8 mouse cellular contexts compared by ENCODE assay signal in genomic region chr17:79451141-79451860, GRCm38 (mm10).
DNase-seq lines count a peak whose midpoint lies in the region; ATAC-seq and TF ChIP-seq lines count a peak whose summit lies in the region.
"Had no signal": no experiment of that assay in that cellular context is flagged by ENCODE, and none has a peak within 500 bp of the region (broad histone marks: within the 10 kb centered on the region; RNA-seq: fewer than 3 reads in every experiment).

No protein-coding gene starts in this region.

- no peak for TF ChIP-seq EP300 in stomach, postnatal 0 days (optimal IDR thresholded peaks at IDR 0.05)

- no peak overlapping the region for H3K9ac ChIP-seq in stomach, embryonic 14.5 days (replicated peaks; ENCODE audit: low read depth, low read length)
- no peak overlapping the region for H3K9ac ChIP-seq in stomach, postnatal 0 days (ENCODE audit: low read length)
- no peak overlapping the region for H3K9ac ChIP-seq in heart, embryonic 11.5 days (ENCODE audit: low read depth, low read length)
- H3K9ac ChIP-seq: limb, embryonic 12.5 days had no signal

- WGBS in stomach, embryonic 14.5 days, result 19% methylated on average over 12 of the region's 12 CpGs
- WGBS in stomach, postnatal 0 days, result 20% methylated on average over 12 of the region's 12 CpGs
- 25% methylated on average over 12 of the region's 12 CpGs for WGBS in heart, embryonic 11.5 days (ENCODE audit: insufficient replicate concordance)

- no peaks in the 10 kb centered on the region for H3K9me3 ChIP-seq in stomach, embryonic 14.5 days (ENCODE audit: control insufficient read depth, low read depth, low read length)
- H3K9me3 ChIP-seq in stomach, postnatal 0 days (ENCODE audit: control insufficient read depth, low read length), result no peaks in the 10 kb centered on the region
- no peaks in the 10 kb centered on the region for H3K9me3 ChIP-seq in heart, embryonic 11.5 days (replicated peaks; ENCODE audit: control insufficient read depth, low read length)
- H3K9me3 ChIP-seq: limb, embryonic 12.5 days had no signal

- H3K4me1 ChIP-seq in stomach, embryonic 14.5 days (ENCODE audit: control insufficient read depth, insufficient read depth, low read length), result peaks cover 16% of the 10 kb centered on the region; the same call in 1 of the 2 replicates
- 0 out of 2 replicates have a peak, but pooled peaks cover 3% of the 10 kb centered on the region for H3K4me1 ChIP-seq in stomach, postnatal 0 days (replicated peaks; ENCODE audit: control insufficient read depth, insufficient read depth)
- 0 out of 2 replicates have a peak, but pooled peaks cover 8% of the 10 kb centered on the region for H3K4me1 ChIP-seq in heart, embryonic 11.5 days (ENCODE audit: control insufficient read depth, insufficient read depth, low read length)

- no peak overlapping the region for H3K4me2 ChIP-seq in stomach, embryonic 14.5 days (replicated peaks; ENCODE audit: low read depth, low read length)
- H3K4me2 ChIP-seq in stomach, postnatal 0 days (replicated peaks; ENCODE audit: low read depth), result no peak overlapping the region
- peak overlapping the region; percentile 17 for H3K4me2 ChIP-seq in heart, embryonic 11.5 days
- H3K4me2 ChIP-seq: limb, embryonic 12.5 days had no signal

- 0 out of 2 replicates have a peak overlapping the region, but pooled peaks have one; percentile 2 for H3K27ac ChIP-seq in stomach, embryonic 14.5 days (ENCODE audit: low read length)
- H3K27ac ChIP-seq in stomach, postnatal 0 days (replicated peaks), result no peak overlapping the region
- H3K27ac ChIP-seq in heart, embryonic 11.5 days (ENCODE audit: low read depth, low read length), result no peak overlapping the region
- H3K27ac ChIP-seq: limb, embryonic 12.5 days had no signal

- no peak for TF ChIP-seq CTCF in stomach, postnatal 0 days (IDR thresholded peaks at IDR 0.05; ENCODE audit: low read depth)

- no peaks in the 10 kb centered on the region for H3K27me3 ChIP-seq in stomach, embryonic 14.5 days (ENCODE audit: control insufficient read depth, insufficient read depth, low read length)
- H3K27me3 ChIP-seq in stomach, postnatal 0 days (ENCODE audit: control insufficient read depth, insufficient read depth, low read length), result no peaks in the 10 kb centered on the region
- no peaks in the 10 kb centered on the region for H3K27me3 ChIP-seq in heart, embryonic 11.5 days (ENCODE audit: control insufficient read depth, insufficient read depth, low read length)
- H3K27me3 ChIP-seq: limb, embryonic 12.5 days had no signal

- no peaks in the 10 kb centered on the region for H3K36me3 ChIP-seq in stomach, embryonic 14.5 days (ENCODE audit: control insufficient read depth, insufficient read depth, low read length)
- no peaks in the 10 kb centered on the region for H3K36me3 ChIP-seq in stomach, postnatal 0 days (ENCODE audit: control insufficient read depth, insufficient read depth, low read length)
- H3K36me3 ChIP-seq in heart, embryonic 11.5 days (ENCODE audit: control insufficient read depth, insufficient read depth, low read length), result no peaks in the 10 kb centered on the region
- H3K36me3 ChIP-seq: limb, embryonic 12.5 days had no signal

- no peak overlapping the region for H3K4me3 ChIP-seq in stomach, embryonic 14.5 days (ENCODE audit: low read depth, low read length)
- no peak overlapping the region for H3K4me3 ChIP-seq in stomach, postnatal 0 days (ENCODE audit: low read depth, low read length)
- no peak overlapping the region for H3K4me3 ChIP-seq in heart, embryonic 11.5 days (ENCODE audit: low read depth, low read length)
- H3K4me3 ChIP-seq: limb, embryonic 12.5 days had no signal

- DNase-seq in stomach, postnatal 0 days (ENCODE audit: low spot score), result no peak
- DNase-seq in kidney, postnatal 25 days, result peak; percentile 46 to 69
- DNase-seq in left cerebral cortex, adult 8-10 months (ENCODE audit: low spot score in 2 of 2), result no peak
- no peak for DNase-seq in gastrocnemius, adult 18-20 months (ENCODE audit: low spot score)

- ATAC-seq in stomach, embryonic 14.5 days (ENCODE audit: insufficient number of reproducible peaks, insufficient read depth, low FRiP score, low read depth), result no peak
- ATAC-seq in stomach, postnatal 0 days (ENCODE audit: low FRiP score, low TSS enrichment), result no peak
- ATAC-seq in heart, embryonic 11.5 days (replicated peaks; ENCODE audit: insufficient number of reproducible peaks, low FRiP score, low TSS enrichment), result no peak
- no peak for ATAC-seq in megakaryocyte-erythroid progenitor cell, adult 5-6 weeks (replicated peaks; ENCODE audit: low FRiP score, low TSS enrichment, poor library complexity, severe bottlenecking)

Comparison
In these comparisons a context has a peak if more than half of its experiments do, and no peak if none do; other contexts are left out.
1. DNase-seq: peak in kidney, postnatal 25 days (2 of 2); none in stomach, postnatal 0 days (single experiment), left cerebral cortex, adult 8-10 months (0 of 2) and gastrocnemius, adult 18-20 months (single experiment).